Mouse (Mus musculus) CD4-positive, CD25-positive, alpha-beta regulatory T cell (primary cell): Measurements from ENCODE around the gene Krt4. TPM values are rescaled to one million over a fixed set of nuclear protein-coding genes. Genes with fewer than 3 reads are reported as not detected.

Experiments
- polyA plus RNA-seq: library from polyadenylated mRNA; unstranded; fragments of 100-300 nt; shearing (Covaris generic); gene quantifications from one replicate; pipeline ENCODE4 v1.2.1, GENCODE M21; 2017

The Krt4 gene
- polyA plus RNA-seq: not detected

GRCm38 (mm10) chr15:101924635-101925034 is at the start of gene Krt4:
Krt4 (minus strand) TSS chr15:101924735.

GRCm38 (mm10) chr15:101954187-101954586 is 29.7 kb upstream of the Krt4 start, which contains the start of gene Krt78:
Krt78 (minus strand) TSS chr15:101954287.

GRCm38 (mm10) chr15:101940274-101940829 is 15.8 kb upstream of the Krt4 start, which contains the start of gene Krt79:
Krt79 (minus strand) TSS chr15:101940324.

GRCm38 (mm10) chr15:101892820-101893219 is 31.7 kb downstream of the Krt4 start, which contains the start of gene Krt76:
Krt76 (minus strand) TSS chr15:101892920.

GRCm38 (mm10) chr15:101869431-101869830 is 55.1 kb downstream of the Krt4 start, which contains the start of gene Krt77:
Krt77 (minus strand) TSS chr15:101869705.

Other genes starting within 250 kb of the Krt4 start
- gene Krt6b, start 244.4 kb downstream of the Krt4 start, polyA plus RNA-seq: not detected
- gene Krt6a, start 230.4 kb downstream of the Krt4 start, polyA plus RNA-seq: not detected
- gene Krt5, start 211.8 kb downstream of the Krt4 start, polyA plus RNA-seq: not detected
- not detected for gene Krt71, start 181.6 kb downstream of the Krt4 start, polyA plus RNA-seq
- gene Krt72, start 138.3 kb downstream of the Krt4 start, polyA plus RNA-seq: not detected
- not detected for gene Krt73, start 122.4 kb downstream of the Krt4 start, polyA plus RNA-seq
- not detected for gene Krt2, start 106.6 kb downstream of the Krt4 start, polyA plus RNA-seq
- 0.34 TPM for gene Krt1, start 73.9 kb downstream of the Krt4 start, polyA plus RNA-seq
- gene Krt77, start 55.0 kb downstream of the Krt4 start, polyA plus RNA-seq: 0.10 TPM
- not detected for gene Krt76, start 31.8 kb downstream of the Krt4 start, polyA plus RNA-seq
- gene Krt79, start 15.6 kb upstream of the Krt4 start, polyA plus RNA-seq: 0.28 TPM
- not detected for gene Krt78, start 29.6 kb upstream of the Krt4 start, polyA plus RNA-seq
- gene Krt8, start 79.7 kb upstream of the Krt4 start, polyA plus RNA-seq: 0.12 TPM
- 1.0 TPM for gene Krt18, start 103.4 kb upstream of the Krt4 start, polyA plus RNA-seq
- gene Eif4b, start 149.0 kb upstream of the Krt4 start, polyA plus RNA-seq: 102 TPM
- gene Tns2, start 175.7 kb upstream of the Krt4 start, polyA plus RNA-seq: 1.5 TPM
- gene Spryd3, start 211.5 kb upstream of the Krt4 start, polyA plus RNA-seq: 50.9 TPM
- not detected for gene Igfbp6, start 219.6 kb upstream of the Krt4 start, polyA plus RNA-seq
- 0.81 TPM for gene Soat2, start 225.8 kb upstream of the Krt4 start, polyA plus RNA-seq